Mouse (Mus musculus): ENCODE results near the gene Gm5485. TPM values are rescaled to one million over a fixed set of nuclear protein-coding genes. Genes with fewer than 3 reads are reported as not detected.

The Gm5485 gene
- total RNA-seq, 2 experiments from 2014 or later, result not detected

DNA sequence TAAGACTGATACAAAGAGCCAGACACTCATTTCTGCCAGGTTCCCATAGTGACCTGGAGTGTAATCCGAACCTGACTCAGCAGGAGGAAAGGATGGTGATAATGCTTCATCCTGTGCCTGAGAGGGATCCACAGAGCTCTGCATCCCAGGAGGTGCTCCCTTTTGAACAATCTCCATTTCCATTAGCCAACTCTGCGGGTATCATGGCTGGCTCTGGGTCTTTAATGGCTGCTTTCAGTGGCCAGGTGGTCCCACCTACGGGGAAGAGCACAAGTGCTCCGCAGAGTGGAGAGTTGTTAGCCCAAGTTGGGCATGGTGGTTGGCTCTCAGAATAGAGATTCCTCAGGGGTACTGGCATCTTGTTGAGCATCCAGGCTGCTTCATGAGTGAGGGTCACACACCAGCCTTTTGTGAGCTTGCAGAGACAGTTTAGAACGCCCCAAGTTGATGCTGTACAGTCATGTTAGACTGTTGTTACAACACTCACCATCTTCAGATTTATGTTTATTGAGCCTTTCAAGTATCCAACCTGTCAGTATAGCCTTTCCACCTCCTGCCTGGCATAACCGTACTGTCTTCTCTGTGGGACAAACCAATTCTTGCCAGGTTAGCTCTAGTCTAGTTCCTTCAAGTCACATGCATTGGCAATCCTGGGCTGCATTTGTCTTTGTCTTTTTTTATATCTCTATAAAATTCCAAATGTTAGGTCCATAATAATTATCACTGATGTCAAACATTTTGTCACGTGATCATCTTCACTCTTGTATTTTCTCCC is 38.3 kb downstream of the Gm5485 start:
- intact Hi-C loops (cut with DNase I), result no loop called here
- no peak for DNase-seq

DNA sequence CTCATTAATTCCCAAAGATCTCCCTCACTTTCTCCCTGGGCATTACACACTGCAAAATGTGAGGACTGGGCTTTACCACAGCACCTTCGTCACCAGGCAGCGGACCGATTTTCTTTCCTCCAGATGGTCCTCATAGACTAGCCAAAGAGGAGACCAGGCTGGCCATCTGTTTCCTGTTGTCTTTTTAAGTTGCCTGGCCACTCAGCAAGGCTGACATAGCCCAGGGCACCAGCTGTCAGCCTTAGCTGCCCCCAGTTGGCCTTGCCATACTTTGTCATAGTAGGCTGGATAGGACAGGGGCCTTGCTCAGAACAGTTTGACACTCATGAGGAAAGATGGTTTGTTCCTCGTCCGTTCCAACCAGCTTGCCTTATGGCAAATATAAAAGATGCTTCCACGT is 39.8 kb downstream of the Gm5485 start:
- no peak for DNase-seq
- intact Hi-C loops (cut with DNase I), result no loop called here

DNA sequence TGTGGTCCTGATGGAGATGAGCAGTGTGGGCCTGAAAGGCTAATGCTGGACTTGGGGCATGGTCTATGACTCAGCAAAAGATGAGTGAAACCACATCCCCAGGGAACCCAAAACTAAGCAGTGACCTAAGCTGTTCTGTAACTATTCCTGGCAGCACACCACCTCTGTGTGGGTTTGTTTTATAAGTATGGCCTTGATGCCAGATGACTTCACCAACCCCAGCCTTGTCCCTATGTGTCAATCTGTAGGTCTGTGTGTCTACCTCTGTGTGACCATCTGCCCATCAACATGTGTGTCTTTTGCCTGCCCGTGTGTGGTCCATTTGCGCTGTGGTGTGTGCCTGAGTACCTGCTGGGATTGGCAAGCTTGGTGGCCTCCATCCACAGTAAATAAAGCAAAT is 44.1 kb downstream of the Gm5485 start:
- no peak for DNase-seq

DNA sequence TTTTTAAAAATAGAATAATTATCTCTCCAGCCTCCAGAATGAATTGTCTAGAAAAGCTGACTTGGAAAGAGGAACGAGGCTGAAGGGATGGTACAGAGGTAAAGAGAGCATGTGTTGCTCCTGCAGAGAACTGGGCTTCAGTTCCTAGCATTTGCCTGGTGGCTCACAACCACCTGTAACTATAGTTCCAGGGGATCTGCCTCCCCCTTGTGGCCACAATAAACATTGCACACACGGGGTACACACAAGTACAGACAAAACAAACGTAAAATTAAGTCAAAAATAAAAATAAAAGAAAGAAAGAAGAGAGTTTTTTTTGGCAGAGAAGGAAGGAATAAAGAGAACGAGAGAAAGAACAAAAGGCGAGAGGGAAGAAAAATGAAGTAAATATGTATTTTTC is 45.4 kb downstream of the Gm5485 start:
- intact Hi-C loops (cut with DNase I), result no loop called here
- DNase-seq, result no peak

More for the DNA sequence above, 44.1 kb downstream of the Gm5485 start:
- intact Hi-C loops (cut with DNase I), result no loop called here

DNA sequence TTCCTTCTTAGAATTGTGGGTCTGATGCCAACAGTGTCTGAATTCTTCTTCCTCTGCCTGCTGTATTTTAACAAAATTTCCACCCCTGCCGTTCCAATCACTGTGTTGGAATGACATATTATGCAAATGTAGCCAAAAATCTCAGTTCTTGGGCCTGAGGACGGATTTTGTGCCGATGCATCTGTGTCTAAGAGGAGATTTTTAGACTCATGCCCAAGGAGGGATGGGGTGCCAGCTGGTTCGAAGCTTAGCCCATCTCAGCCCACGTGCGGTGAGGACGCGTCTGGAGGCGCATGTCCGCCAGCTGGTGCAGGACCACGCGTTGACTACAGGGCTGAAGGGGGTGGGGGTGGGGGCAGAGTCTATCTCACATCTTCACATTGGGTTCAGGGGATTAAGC is 51.3 kb downstream of the Gm5485 start:
- intact Hi-C loops (cut with DNase I), result no loop called here
- no peak for DNase-seq

DNA sequence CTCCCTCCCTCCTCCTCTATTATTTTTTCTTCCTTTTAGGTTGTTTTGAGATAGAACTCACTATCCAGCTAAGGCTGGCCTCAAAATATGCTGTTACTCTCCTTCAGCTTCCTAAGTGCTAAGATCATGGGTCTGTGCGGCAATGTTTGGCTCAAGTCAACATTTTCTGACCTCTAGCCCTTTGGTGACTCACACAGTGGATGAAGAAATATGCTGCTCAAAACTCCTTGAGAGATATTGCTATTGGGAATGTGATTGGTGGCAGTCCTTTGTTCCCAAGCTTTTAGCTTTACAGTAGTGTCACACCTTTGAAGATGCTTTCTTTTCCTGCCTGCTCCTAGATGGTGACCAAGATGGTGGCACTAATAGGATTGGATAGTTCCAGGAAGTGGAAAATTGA is 55.8 kb downstream of the Gm5485 start:
- intact Hi-C loops (cut with DNase I), result no loop called here
- no peak for DNase-seq

DNA sequence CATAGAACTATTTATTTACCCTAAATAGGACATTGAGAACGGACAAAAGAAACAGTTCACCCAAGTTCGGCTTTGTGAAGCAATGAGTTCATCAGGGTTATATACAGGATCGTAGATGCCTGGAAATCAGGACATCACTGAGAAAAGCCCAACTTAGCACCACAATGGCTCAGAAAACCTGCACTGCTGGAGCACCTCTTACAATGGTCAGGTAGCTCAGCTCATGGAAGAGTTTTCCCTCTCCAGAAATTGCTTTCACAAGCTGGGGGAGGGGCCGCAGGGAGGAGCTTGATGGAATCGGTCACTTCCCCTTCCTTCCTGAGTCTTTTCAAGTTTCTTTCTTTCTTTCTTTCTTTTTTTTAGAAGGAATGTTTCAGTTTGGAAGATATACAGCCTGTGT is 56.5 kb downstream of the Gm5485 start:
- intact Hi-C loops (cut with DNase I), result no loop called here
- no peak for DNase-seq

Other genes starting within 250 kb of the Gm5485 start
- gene Dppa4, start 128.7 kb downstream of the Gm5485 start, total RNA-seq (2021), result not detected
- not detected for gene Dppa2, start 108.5 kb downstream of the Gm5485 start, total RNA-seq (2021)
- under 1 TPM in 1 of 2 experiments, not detected in 1; 0.08 TPM for gene Morc1, start 18.8 kb upstream of the Gm5485 start, total RNA-seq (2021)